Mouse (Mus musculus) left cerebral cortex, adult 2 months (tissue): ENCODE results near the gene Olfr1375. TPM values are rescaled to one million over a fixed set of nuclear protein-coding genes. Genes with fewer than 3 reads are reported as not detected.
"Not testable (repeated sequence)": the region's sequence is repeated elsewhere in the genome, so short reads cannot be mapped to it uniquely, and the experiment has no call there.

Experiments used
- DNase-seq, 2 experiments: peaks; one replicate each; pipeline ENCODE4 v3.0.0; 2021 to 2022; ENCODE audit warnings: low spot score in 2 of 2, mixed read lengths in 1 of 2; ENCODE audit errors: extremely low spot score in 1 of 2
- H3K27ac ChIP-seq: fragments of 200-600 bp; 2 replicates; pipeline ENCODE4 v1.8.1; 2022
- H3K4me3 ChIP-seq: fragments of 200-600 bp; 2 replicates; pipeline ENCODE4 v1.8.1; 2022
- CTCF ChIP-seq: fragments of 200-600 bp; IDR thresholded peaks from 2 replicates; pipeline ENCODE4 v1.8.1; 2022; ENCODE audit warnings: antibody characterized with exemption, mild to moderate bottlenecking, moderate library complexity
- intact Hi-C: fragments of 180-260 bp; cut with DNase I; formaldehyde crosslinking; loops from one replicate; pipeline ENCODE4 v1.15.1; 2025
- long read RNA-seq, 2 experiments: library from polyadenylated mRNA; stranded (forward); transcript quantifications; one replicate each; pipeline ENCODE4 v2.0.0; 2021; ENCODE audit warnings: borderline mapping rate in 2 of 2
- total RNA-seq, 2 experiments: library from RNA; stranded (reverse); gene quantifications; 2 replicates each; pipeline ENCODE4 v1.2.3; 2021

Gene Olfr1375
- total RNA-seq = not detected
- long read RNA-seq, experiment 1 = 0 reads
- long read RNA-seq, experiment 2 = 0 reads

GRCm38 (mm10) chr11:51047809-51048208, at the start of gene Olfr1375:
Gene Olfr1375, plus strand, starts transcription at chr11:51048109.
- DNase-seq, H3K4me3 ChIP-seq, intact Hi-C loops, H3K27ac ChIP-seq: not testable (repeated sequence)

- no peak within 1 kb of the TSS for H3K4me3 ChIP-seq
- no peak for DNase-seq
- TF ChIP-seq CTCF = no peak
- H3K27ac ChIP-seq = no peak within 1 kb of the TSS
- intact Hi-C loops = no loop called here
Measured at GRCm38 (mm10) chr11:51003296-51003695, 44.6 kb upstream of the Olfr1375 start, which contains the start of gene Olfr51. Gene Olfr51, plus strand, starts transcription at chr11:51003596.

- no peak for DNase-seq
- intact Hi-C loops = no loop called here
- no peak for TF ChIP-seq CTCF
- Histone ChIP-seq H3K4me3 (no peak overlapping the region), H3K27ac (no peak overlapping the region)
Measured at GRCm38 (mm10) chr11:51011821-51012220, 36.1 kb upstream of the Olfr1375 start.

GRCm38 (mm10) chr11:51013936-51014335, 34.0 kb upstream of the Olfr1375 start, which contains the start of gene Olfr54:
Gene Olfr54, plus strand, starts transcription at chr11:51014236.
- DNase-seq = no peak
- Histone ChIP-seq H3K27ac (no peak within 1 kb of the TSS), H3K4me3 (no peak within 1 kb of the TSS)
- TF ChIP-seq CTCF = no peak
- intact Hi-C loops = no loop called here

GRCm38 (mm10) chr11:51016341-51016740, 31.6 kb upstream of the Olfr1375 start:
- DNase-seq = no peak
- Histone ChIP-seq H3K4me3 (no peak overlapping the region), H3K27ac (no peak overlapping the region)
- TF ChIP-seq CTCF = no peak
- intact Hi-C loops = no loop called here

- intact Hi-C loops, H3K27ac ChIP-seq, H3K4me3 ChIP-seq, DNase-seq: not testable (repeated sequence)
Measured at GRCm38 (mm10) chr11:51026811-51027210, 21.1 kb upstream of the Olfr1375 start.

- H3K27ac ChIP-seq, DNase-seq, H3K4me3 ChIP-seq, intact Hi-C loops: not testable (repeated sequence)
Measured at GRCm38 (mm10) chr11:51029381-51029780, 18.5 kb upstream of the Olfr1375 start.

GRCm38 (mm10) chr11:51030225-51030624, 17.7 kb upstream of the Olfr1375 start:
- Histone ChIP-seq H3K27ac (no peak overlapping the region), H3K4me3 (no peak overlapping the region)
- intact Hi-C loops = no loop called here
- TF ChIP-seq CTCF = no peak
- no peak for DNase-seq

- no peak for DNase-seq
- Histone ChIP-seq H3K27ac (no peak overlapping the region), H3K4me3 (no peak overlapping the region)
- TF ChIP-seq CTCF = peak; percentile 87
- intact Hi-C loops = loop anchor here (1.0 kb wide), 1 partner anchor 93 kb away; no protein-coding TSS in a partner anchor
Measured at GRCm38 (mm10) chr11:51032851-51033250, 15.1 kb upstream of the Olfr1375 start.

GRCm38 (mm10) chr11:51034141-51034540, 13.8 kb upstream of the Olfr1375 start:
- H3K27ac ChIP-seq, H3K4me3 ChIP-seq, intact Hi-C loops, DNase-seq: not testable (repeated sequence)

- no peak overlapping the region for H3K4me3 ChIP-seq
- no peak for TF ChIP-seq CTCF
- intact Hi-C loops = loop anchor here (5.0 kb wide), 1 partner anchor 79 kb away; no protein-coding TSS in a partner anchor
- no peak overlapping the region for H3K27ac ChIP-seq
- DNase-seq = no peak
Measured at GRCm38 (mm10) chr11:51035951-51036350, 12.0 kb upstream of the Olfr1375 start.

- H3K4me3 ChIP-seq, DNase-seq, H3K27ac ChIP-seq, intact Hi-C loops: not testable (repeated sequence)
Measured at GRCm38 (mm10) chr11:51044776-51045175, 3.1 kb upstream of the Olfr1375 start.

GRCm38 (mm10) chr11:51051678-51052077, 3.8 kb downstream of the Olfr1375 start:
- H3K4me3 ChIP-seq = no peak overlapping the region
- DNase-seq = no peak
- intact Hi-C loops = loop anchor here (10.0 kb wide), 2 partner anchors 207 to 483 kb away; partner anchors contain the start of gene Zfp879
- no peak overlapping the region for H3K27ac ChIP-seq
- no peak for TF ChIP-seq CTCF
